Mouse (Mus musculus) activated CD4-positive, CD25-positive, alpha-beta regulatory T cell, adult 9 weeks (primary cell): Measurements from ENCODE around the gene AV320801. TPM values are rescaled to one million over a fixed set of nuclear protein-coding genes. Genes with fewer than 3 reads are reported as not detected.

ENCODE experiments used
- polyA plus RNA-seq: library from polyadenylated mRNA; unstranded; fragments of 100-300 nt; shearing (Covaris generic); gene quantifications from one replicate; pipeline ENCODE4 v1.2.1, GENCODE M21; 2017

Gene AV320801
- not detected for polyA plus RNA-seq

DNA sequence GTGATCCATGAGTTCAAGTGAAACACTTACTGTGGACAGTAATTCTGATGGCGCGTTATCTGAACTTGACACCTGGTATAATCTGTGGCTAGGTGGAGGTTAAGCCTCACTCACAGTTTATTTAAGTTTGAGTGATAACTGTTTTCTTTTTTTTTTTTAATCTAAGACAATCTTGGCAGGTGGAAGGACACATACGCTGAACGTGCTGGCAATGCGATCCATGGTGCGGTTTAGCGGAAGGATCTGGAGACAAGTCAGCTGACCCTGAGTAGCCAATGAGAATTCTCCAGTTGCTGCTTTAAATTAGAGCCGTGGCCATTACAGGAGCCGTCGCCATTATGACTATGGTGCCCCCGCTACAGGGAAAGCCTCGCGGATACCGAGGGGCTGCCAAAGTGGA, at the start of gene AV320801:
Gene AV320801 (plus strand): TSS at position 301 of the 400 bp plus-strand sequence.

Other genes with a start within 250 kb of the AV320801 start
- gene Pramel3, start 192.3 kb upstream of the AV320801 start, polyA plus RNA-seq: not detected
- not detected for gene Gm5128, start 121.3 kb upstream of the AV320801 start, polyA plus RNA-seq
- gene Gm7903, start 60.8 kb upstream of the AV320801 start, polyA plus RNA-seq: 0.21 TPM
- gene Nxf7, start 104.2 kb downstream of the AV320801 start, polyA plus RNA-seq: not detected
- not detected for gene Prame, start 133.1 kb downstream of the AV320801 start, polyA plus RNA-seq
- not detected for gene Tcp11x2, start 199.2 kb downstream of the AV320801 start, polyA plus RNA-seq
- gene Tmsb15a, start 230.7 kb downstream of the AV320801 start, polyA plus RNA-seq: not detected
- 13.7 TPM for gene Armcx5, start 248.1 kb downstream of the AV320801 start, polyA plus RNA-seq
- 44.3 TPM for gene Gprasp1, start 248.1 kb downstream of the AV320801 start, polyA plus RNA-seq